Mouse (Mus musculus): ENCODE measurements around the gene Lrrc8d. TPM values are rescaled to one million over a fixed set of nuclear protein-coding genes. Genes with fewer than 3 reads are reported as not detected.

Lrrc8d gene
- polyA plus RNA-seq, 1 experiment from 2014 or later, result 20.5 TPM

GRCm38 (mm10) chr5:105732433-105732891 is 32.7 kb downstream of the Lrrc8d start:
- Histone ChIP-seq H3K4me2 (replicated peaks; ENCODE audit: low read depth, low read length) (peak overlapping the region; percentile 93), H3K4me1 (ENCODE audit: insufficient read depth, low read depth, low read length) (peaks cover 10% of the 10 kb centered on the region; the same call in 1 of the 2 replicates), H3K36me3 (ENCODE audit: insufficient read depth, low read length) (no peaks in the 10 kb centered on the region), H3K27me3 (replicated peaks; ENCODE audit: insufficient read depth, low read length) (no peaks in the 10 kb centered on the region), H3K4me3 (ENCODE audit: low read depth, low read length) (peak overlapping the region; percentile 56), H3K27ac (ENCODE audit: low read length) (peak overlapping the region; percentile 86), H3K9me3 (ENCODE audit: low read length) (no peaks in the 10 kb centered on the region), H3K9ac (replicated peaks; ENCODE audit: low read depth) (peak overlapping the region; percentile 58)
- TF ChIP-seq EP300 (IDR thresholded peaks at IDR 0.05) (no peak), CTCF (IDR thresholded peaks at IDR 0.05) (0 out of 2 replicates have a peak, but pooled peaks have one; percentile 11)
- WGBS, result 8% methylated on average over 11 of the region's 11 CpGs
- ATAC-seq (peak; percentile 78), DNase-seq (ENCODE audit: low spot score) (peak; percentile 73)

DNA sequence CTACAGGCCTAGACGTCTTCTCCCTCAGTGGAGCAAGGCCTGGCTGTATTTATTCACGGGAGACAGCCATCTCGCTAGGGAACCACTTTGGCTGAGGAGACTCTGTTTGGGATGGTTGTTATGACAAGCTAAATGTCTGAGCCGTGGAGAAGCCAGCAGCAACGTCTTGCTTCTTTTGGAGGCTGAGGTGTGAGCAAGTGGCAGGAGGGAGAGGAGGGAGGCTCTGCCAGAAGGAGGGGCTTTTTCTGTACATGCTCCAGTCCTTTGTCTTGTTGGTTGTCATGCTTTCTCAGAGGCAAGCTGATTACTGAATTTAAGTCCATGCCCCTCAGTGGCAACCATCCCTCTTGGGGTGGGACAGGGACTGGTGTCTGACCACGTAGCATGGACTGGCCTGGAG is 33.5 kb downstream of the Lrrc8d start:
- TF ChIP-seq CTCF (IDR thresholded peaks at IDR 0.05), result no peak
- Histone ChIP-seq H3K9ac (replicated peaks; ENCODE audit: low read depth) (no peak overlapping the region), H3K27me3 (replicated peaks; ENCODE audit: insufficient read depth, low read length) (no peaks in the 10 kb centered on the region), H3K27ac (ENCODE audit: low read length) (no peak overlapping the region), H3K36me3 (ENCODE audit: insufficient read depth, low read length) (no peaks in the 10 kb centered on the region), H3K4me3 (ENCODE audit: low read depth, low read length) (no peak overlapping the region), H3K4me2 (replicated peaks; ENCODE audit: low read depth, low read length) (peak overlapping the region; percentile 93; the same call in 1 of the 2 replicates), H3K9me3 (ENCODE audit: low read length) (no peaks in the 10 kb centered on the region), H3K4me1 (ENCODE audit: insufficient read depth, low read depth, low read length) (peaks cover 10% of the 10 kb centered on the region; the same call in 1 of the 2 replicates)
- ATAC-seq (no peak), DNase-seq (ENCODE audit: low spot score) (no peak)
- WGBS, result 57% methylated on average over 6 of the region's 6 CpGs

- Histone ChIP-seq H3K4me1 (ENCODE audit: insufficient read depth, low read depth, low read length) (peaks cover 7% of the 10 kb centered on the region; the same call in 1 of the 2 replicates), H3K4me3 (ENCODE audit: low read depth, low read length) (no peak overlapping the region), H3K27ac (ENCODE audit: low read length) (no peak overlapping the region), H3K4me2 (replicated peaks; ENCODE audit: low read depth, low read length) (no peak overlapping the region), H3K9ac (replicated peaks; ENCODE audit: low read depth) (no peak overlapping the region), H3K36me3 (ENCODE audit: insufficient read depth, low read length) (no peaks in the 10 kb centered on the region), H3K27me3 (replicated peaks; ENCODE audit: insufficient read depth, low read length) (no peaks in the 10 kb centered on the region), H3K9me3 (ENCODE audit: low read length) (no peaks in the 10 kb centered on the region)
- ATAC-seq (no peak), DNase-seq (ENCODE audit: low spot score) (no peak)
- TF ChIP-seq EP300 (IDR thresholded peaks at IDR 0.05), result no peak
- no peak for TF ChIP-seq CTCF (IDR thresholded peaks at IDR 0.05)
- WGBS, result 76% methylated on average over 6 of the region's 6 CpGs
Measured at GRCm38 (mm10) chr5:105736365-105736764, 36.6 kb downstream of the Lrrc8d start.

DNA sequence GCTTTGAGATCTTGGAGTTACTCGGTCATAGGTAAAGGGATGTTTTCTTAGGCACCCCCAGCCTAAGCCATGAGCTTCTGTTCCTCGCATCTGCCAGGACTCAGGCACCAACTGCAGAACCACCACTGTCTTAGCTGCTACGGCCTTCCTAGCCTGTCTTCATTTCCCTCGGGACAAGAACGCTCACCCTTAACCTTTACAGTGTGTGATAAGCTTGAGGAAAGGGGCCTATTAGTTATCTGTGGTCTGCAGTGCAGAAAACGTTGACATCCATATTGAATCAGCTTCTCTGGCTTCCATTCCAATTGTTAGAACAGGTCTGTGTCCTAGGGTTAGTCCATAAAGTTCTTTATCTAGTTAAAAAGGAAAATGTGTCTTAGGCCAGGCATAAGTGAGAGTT is 37.4 kb downstream of the Lrrc8d start:
- Histone ChIP-seq H3K9ac (replicated peaks; ENCODE audit: low read depth) (no peak overlapping the region), H3K4me2 (replicated peaks; ENCODE audit: low read depth, low read length) (no peak overlapping the region)

GRCm38 (mm10) chr5:105740437-105740836 is 40.7 kb downstream of the Lrrc8d start:
- ATAC-seq, result no peak
- Histone ChIP-seq H3K36me3 (ENCODE audit: insufficient read depth, low read length) (no peaks in the 10 kb centered on the region), H3K4me2 (replicated peaks; ENCODE audit: low read depth, low read length) (no peak overlapping the region), H3K27ac (ENCODE audit: low read length) (no peak overlapping the region), H3K27me3 (replicated peaks; ENCODE audit: insufficient read depth, low read length) (no peaks in the 10 kb centered on the region), H3K9me3 (ENCODE audit: low read length) (no peaks in the 10 kb centered on the region), H3K4me3 (ENCODE audit: low read depth, low read length) (no peak overlapping the region), H3K9ac (replicated peaks; ENCODE audit: low read depth) (no peak overlapping the region), H3K4me1 (ENCODE audit: insufficient read depth, low read depth, low read length) (0 out of 2 replicates have a peak, but pooled peaks cover 9% of the 10 kb centered on the region)
- 63% methylated on average over 7 of the region's 7 CpGs for WGBS
- TF ChIP-seq CTCF (IDR thresholded peaks at IDR 0.05) (no peak), EP300 (IDR thresholded peaks at IDR 0.05) (no peak)
- no peak for DNase-seq (ENCODE audit: low spot score)

More for the DNA sequence above, 37.4 kb downstream of the Lrrc8d start:
- Histone ChIP-seq H3K9me3 (ENCODE audit: low read length) (no peaks in the 10 kb centered on the region), H3K4me3 (ENCODE audit: low read depth, low read length) (no peak overlapping the region), H3K27ac (ENCODE audit: low read length) (no peak overlapping the region), H3K27me3 (replicated peaks; ENCODE audit: insufficient read depth, low read length) (no peaks in the 10 kb centered on the region), H3K36me3 (ENCODE audit: insufficient read depth, low read length) (no peaks in the 10 kb centered on the region), H3K4me1 (ENCODE audit: insufficient read depth, low read depth, low read length) (peaks cover 7% of the 10 kb centered on the region; the same call in 1 of the 2 replicates)
- TF ChIP-seq EP300 (IDR thresholded peaks at IDR 0.05) (no peak), CTCF (IDR thresholded peaks at IDR 0.05) (no peak)
- 54% methylated on average over 6 of the region's 6 CpGs for WGBS
- ATAC-seq, result no peak
- DNase-seq (ENCODE audit: low spot score), result no peak

GRCm38 (mm10) chr5:105742641-105743040 is 42.9 kb downstream of the Lrrc8d start:
- Histone ChIP-seq H3K36me3 (ENCODE audit: insufficient read depth, low read length) (no peaks in the 10 kb centered on the region), H3K27me3 (replicated peaks; ENCODE audit: insufficient read depth, low read length) (no peaks in the 10 kb centered on the region), H3K27ac (ENCODE audit: low read length) (0 out of 2 replicates have a peak overlapping the region, but pooled peaks have one; percentile 14), H3K4me1 (ENCODE audit: insufficient read depth, low read depth, low read length) (0 out of 2 replicates have a peak, but pooled peaks cover 9% of the 10 kb centered on the region), H3K4me2 (replicated peaks; ENCODE audit: low read depth, low read length) (no peak overlapping the region), H3K9ac (replicated peaks; ENCODE audit: low read depth) (no peak overlapping the region), H3K4me3 (ENCODE audit: low read depth, low read length) (no peak overlapping the region), H3K9me3 (ENCODE audit: low read length) (no peaks in the 10 kb centered on the region)
- WGBS, result 43% methylated on average over 5 of the region's 5 CpGs
- no peak for TF ChIP-seq CTCF (IDR thresholded peaks at IDR 0.05)
- TF ChIP-seq EP300 (IDR thresholded peaks at IDR 0.05), result peak; percentile 76
- ATAC-seq, result peak; percentile 70
- peak; percentile 32 for DNase-seq (ENCODE audit: low spot score)
